Mouse (Mus musculus) heart, adult 2 months (tissue): ENCODE data around the gene Lcmt1. TPM values are rescaled to one million over a fixed set of nuclear protein-coding genes. Genes with fewer than 3 reads are reported as not detected.

Experiments
- DNase-seq, 2 experiments: peaks; one replicate each; pipeline ENCODE4 v3.0.0; 2021
- H3K27ac ChIP-seq: fragments of 200-600 bp; 2 replicates; pipeline ENCODE4 v1.8.1; 2022
- H3K27me3 ChIP-seq: fragments of 200-500 bp; 2 replicates; pipeline ENCODE4 v1.6.1; 2012; ENCODE audit warnings: mild to moderate bottlenecking, low read length, inconsistent platforms, mixed read lengths; ENCODE audit not compliant: control insufficient read depth, insufficient read depth
- H3K36me3 ChIP-seq: fragments of 200-500 bp; 2 replicates; pipeline ENCODE4 v1.6.1; 2012; ENCODE audit warnings: low read length, inconsistent platforms; ENCODE audit not compliant: control insufficient read depth, insufficient read depth
- H3K4me1 ChIP-seq: fragments of 200-500 bp; 2 replicates; pipeline ENCODE4 v1.6.1; 2011; ENCODE audit warnings: low read length; ENCODE audit not compliant: control insufficient read depth, insufficient read depth
- H3K4me3 ChIP-seq: fragments of 200-600 bp; 2 replicates; pipeline ENCODE4 v1.8.1; 2022
- H3K79me2 ChIP-seq: fragments of 200-500 bp; replicated peaks from 2 replicates; pipeline ENCODE4 v1.6.1; 2012; ENCODE audit warnings: mild to moderate bottlenecking, inconsistent platforms, low read length, moderate library complexity, mixed read lengths; ENCODE audit not compliant: control insufficient read depth, insufficient read depth
- H3K9ac ChIP-seq: fragments of 200-500 bp; 2 replicates; pipeline ENCODE4 v1.6.1; 2012; ENCODE audit warnings: low read depth, mild to moderate bottlenecking, control low read depth, inconsistent platforms, low read length, mixed read lengths
- CTCF ChIP-seq: fragments of 200-600 bp; IDR thresholded peaks from 2 replicates; pipeline ENCODE4 v1.8.1; 2022; ENCODE audit warnings: antibody characterized with exemption, mild to moderate bottlenecking, moderate library complexity
- EP300 ChIP-seq: fragments of 200-500 bp; IDR thresholded peaks from 2 replicates; pipeline ENCODE4 v1.6.1; 2011; ENCODE audit warnings: low read depth, low read length, control low read depth; ENCODE audit not compliant: insufficient read depth
- POLR2A ChIP-seq: fragments of 200-500 bp; IDR thresholded peaks from 2 replicates; pipeline ENCODE4 v1.6.1; 2011; ENCODE audit warnings: mild to moderate bottlenecking, low read depth, low read length, control low read depth; ENCODE audit not compliant: insufficient read depth
- WGBS: fragments of 180-500 bp; shearing (Covaris S2); methylation state at CpG from one replicate; pipeline ENCODE4 v1.1.7; 2018; 5-methylcytosine and 5-hydroxymethylcytosine counted together
- intact Hi-C: fragments of 180-260 bp; cut with DNase I; formaldehyde crosslinking; loops from one replicate; pipeline ENCODE4 v1.15.1; 2025
- polyA plus RNA-seq: library from polyadenylated mRNA; depleted of rRNA; stranded (reverse); fragments of >200 nt; gene quantifications from 2 replicates; pipeline ENCODE4 v1.2.3, GENCODE M21; 2012
- total RNA-seq, 2 experiments: library from RNA; stranded (reverse); gene quantifications; 2 replicates each; pipeline ENCODE4 v1.2.3; 2021

Gene Lcmt1
- total and polyA plus RNA-seq, 3 experiments = 18.5 to 22.0 (median 21.7) TPM

GRCm38 (mm10) chr7:123453066-123453465 lies 83.5 kb downstream of the Lcmt1 start:
- peak in 1 of 2 experiments; percentile 21 for DNase-seq
- no peak for TF ChIP-seq CTCF
- no peak for TF ChIP-seq EP300
- TF ChIP-seq POLR2A = no peak
- intact Hi-C loops = no loop called here
- Histone ChIP-seq H3K9ac (no peak overlapping the region), H3K4me1 (peaks cover 1% of the 10 kb centered on the region; the same call in 1 of the 2 replicates), H3K79me2 (no peaks in the 10 kb centered on the region), H3K27ac (peak overlapping the region; percentile 69), H3K27me3 (no peaks in the 10 kb centered on the region), H3K4me3 (no peak overlapping the region), H3K36me3 (no peaks in the 10 kb centered on the region)
- WGBS = 56% methylated on average over 8 of the region's 8 CpGs

- peaks cover 1% of the 10 kb centered on the region; the same call in 1 of the 2 replicates for H3K4me1 ChIP-seq
These were observed 85.5 kb downstream of the Lcmt1 start for GRCm38 (mm10) chr7:123455088-123455487.

DNA sequence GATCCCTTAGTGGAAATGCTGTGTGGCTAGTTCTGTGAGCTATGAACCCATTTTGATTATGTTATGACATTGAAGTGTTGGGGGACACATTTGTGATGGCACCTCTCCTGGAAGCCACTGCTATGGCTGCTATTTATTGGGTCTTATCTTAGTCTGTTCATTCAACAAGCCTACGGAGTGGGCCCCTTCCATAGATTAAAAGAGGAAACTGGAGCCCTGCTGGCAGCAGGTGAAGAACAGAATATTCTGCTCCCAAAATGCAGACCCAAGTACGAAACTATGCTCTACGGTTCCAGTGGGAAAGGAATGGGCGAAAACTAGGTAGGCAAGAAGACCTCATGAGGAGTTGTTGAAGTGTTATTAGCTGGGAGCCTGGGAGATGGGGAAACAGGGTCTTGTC lies 88.7 kb downstream of the Lcmt1 start:
- WGBS = 77% methylated on average over 4 of the region's 4 CpGs
- Histone ChIP-seq H3K79me2 (no peaks in the 10 kb centered on the region), H3K4me3 (no peak overlapping the region), H3K9ac (no peak overlapping the region), H3K27me3 (no peaks in the 10 kb centered on the region), H3K36me3 (no peaks in the 10 kb centered on the region), H3K4me1 (peaks cover 3% of the 10 kb centered on the region; the same call in 1 of the 2 replicates), H3K27ac (no peak overlapping the region)
- TF ChIP-seq CTCF = no peak
- no peak for TF ChIP-seq EP300
- no peak for TF ChIP-seq POLR2A
- no peak for DNase-seq
- intact Hi-C loops = no loop called here

More at GRCm38 (mm10) chr7:123455088-123455487, 85.5 kb downstream of the Lcmt1 start:
- Histone ChIP-seq H3K4me3 (no peak overlapping the region), H3K79me2 (no peaks in the 10 kb centered on the region), H3K36me3 (no peaks in the 10 kb centered on the region), H3K27ac (no peak overlapping the region), H3K27me3 (no peaks in the 10 kb centered on the region), H3K9ac (no peak overlapping the region)
- no peak for TF ChIP-seq EP300
- WGBS = 82% methylated on average over 3 of the region's 3 CpGs
- intact Hi-C loops = no loop called here
- no peak for DNase-seq

- Histone ChIP-seq H3K4me3 (no peak overlapping the region), H3K79me2 (no peaks in the 10 kb centered on the region), H3K27me3 (no peaks in the 10 kb centered on the region), H3K9ac (no peak overlapping the region), H3K36me3 (no peaks in the 10 kb centered on the region), H3K27ac (no peak overlapping the region), H3K4me1 (peaks cover 1% of the 10 kb centered on the region; the same call in 1 of the 2 replicates)
- no peak for TF ChIP-seq POLR2A
- intact Hi-C loops = no loop called here
- no peak for DNase-seq
- WGBS = 57% methylated on average over 4 of the region's 4 CpGs
These were observed 89.7 kb downstream of the Lcmt1 start for GRCm38 (mm10) chr7:123459247-123459646.

GRCm38 (mm10) chr7:123461316-123461715 lies 91.7 kb downstream of the Lcmt1 start:
- no peaks in the 10 kb centered on the region for H3K79me2 ChIP-seq
- 92% methylated on average over 4 of the region's 4 CpGs for WGBS
- no peak for DNase-seq
- TF ChIP-seq EP300 (no peak), POLR2A (no peak), CTCF (no peak)
- H3K27ac ChIP-seq = no peak overlapping the region
- H3K4me1 ChIP-seq = peaks cover 1% of the 10 kb centered on the region; the same call in 1 of the 2 replicates
- H3K4me3 ChIP-seq = no peak overlapping the region
- no peak overlapping the region for H3K9ac ChIP-seq
- H3K36me3 ChIP-seq = no peaks in the 10 kb centered on the region
- intact Hi-C loops = no loop called here
- H3K27me3 ChIP-seq = no peaks in the 10 kb centered on the region

DNA sequence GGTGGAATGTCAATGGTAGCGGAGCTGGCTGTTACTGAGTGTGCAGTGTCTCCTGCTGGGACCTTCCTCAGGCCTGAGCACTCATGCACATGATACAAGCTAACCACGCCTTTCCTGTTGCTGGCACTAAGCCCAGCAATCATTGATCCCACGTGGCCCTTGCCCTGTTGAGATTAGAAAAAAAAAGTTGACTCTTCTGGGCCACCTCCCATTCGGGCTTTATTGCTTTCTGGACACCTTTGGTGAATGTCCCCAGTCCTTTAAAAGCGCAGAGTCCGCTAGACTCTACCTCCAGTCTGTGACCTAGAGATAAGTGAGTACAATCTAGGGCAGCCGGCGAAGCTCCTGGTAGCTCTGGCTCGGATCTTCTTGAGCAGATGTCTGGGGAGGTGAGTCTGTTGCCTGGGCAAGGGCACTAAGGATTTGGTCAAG lies 92.5 kb downstream of the Lcmt1 start, which contains the start of gene Aqp8:
TSS of gene Aqp8 (plus strand) at position 222 of the 432 bp plus-strand sequence.
- peak; percentile 61 to 64 for DNase-seq
- intact Hi-C loops = no loop called here
- TF ChIP-seq EP300 (no peak), CTCF (peak; percentile 12; the same call in 1 of the 2 replicates)
- no peak within 1 kb of the TSS for H3K27ac ChIP-seq
- H3K79me2 ChIP-seq = no peaks in the 10 kb centered on the region
- no peaks in the 10 kb centered on the region for H3K27me3 ChIP-seq
- H3K4me3 ChIP-seq = no peak within 1 kb of the TSS
- H3K36me3 ChIP-seq = no peaks in the 10 kb centered on the region
- WGBS = 25% methylated on average over 9 of the region's 9 CpGs
- H3K9ac ChIP-seq = no peak within 1 kb of the TSS
- H3K4me1 ChIP-seq = peaks cover 1% of the 10 kb centered on the region; the same call in 1 of the 2 replicates

DNA sequence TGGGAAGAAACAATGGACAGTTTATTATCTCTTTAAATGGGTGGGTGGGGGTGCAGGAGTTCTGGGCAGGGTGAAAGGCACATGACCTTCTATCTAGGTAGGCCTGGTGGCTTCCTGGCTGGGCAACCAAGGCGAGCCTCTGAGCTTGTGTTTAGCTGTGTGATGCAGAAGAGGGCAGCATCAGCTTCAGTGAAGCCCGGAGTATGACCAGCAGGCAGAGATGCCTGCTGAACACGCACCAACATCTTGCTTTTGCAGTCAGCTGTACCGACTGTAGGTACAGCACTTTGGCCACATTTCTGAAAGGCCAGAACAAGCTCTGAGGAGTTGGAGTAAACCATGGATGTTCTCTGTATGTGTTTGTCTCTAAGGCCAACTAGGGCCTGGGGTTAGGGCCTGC lies 94.0 kb downstream of the Lcmt1 start:
- 75% methylated on average over 4 of the region's 4 CpGs for WGBS
- intact Hi-C loops = no loop called here
- H3K4me3 ChIP-seq = no peak overlapping the region

More for the DNA sequence above, 94.0 kb downstream of the Lcmt1 start:
- no peaks in the 10 kb centered on the region for H3K79me2 ChIP-seq
- peaks cover 1% of the 10 kb centered on the region; the same call in 1 of the 2 replicates for H3K4me1 ChIP-seq
- H3K9ac ChIP-seq = no peak overlapping the region
- TF ChIP-seq EP300 (no peak), CTCF (no peak), POLR2A (no peak)
- H3K27me3 ChIP-seq = no peaks in the 10 kb centered on the region
- DNase-seq = no peak
- no peak overlapping the region for H3K27ac ChIP-seq
- H3K36me3 ChIP-seq = no peaks in the 10 kb centered on the region
